Mouse (Mus musculus) heart, embryonic 10.5 days (tissue): ENCODE measurements at regions not wholly inside any gene's neighbourhood (a gene's known extent, or its start where the extent isn't known, plus 50 kb on each side); places are given as distances from the start of the nearest gene placed in this dataset.

Source experiments
- DNase-seq: peaks from one replicate; pipeline ENCODE4 v3.0.0-alpha.2; 2017; ENCODE audit warnings: low spot score
- H3K27ac ChIP-seq: fragments of 300-500 bp; sonication (generic); 2 replicates; pipeline ENCODE4 v1.5.1; 2016; ENCODE audit warnings: mild to moderate bottlenecking
- H3K27me3 ChIP-seq: fragments of 300-500 bp; sonication (generic); 2 replicates; pipeline ENCODE4 v1.6.1; 2016; ENCODE audit warnings: mild to moderate bottlenecking; ENCODE audit not compliant: poor library complexity, insufficient read depth, severe bottlenecking
- H3K36me3 ChIP-seq: fragments of 300-500 bp; sonication (generic); 2 replicates; pipeline ENCODE4 v1.6.1; 2016; ENCODE audit warnings: mild to moderate bottlenecking, moderate library complexity
- H3K4me1 ChIP-seq: fragments of 300-500 bp; sonication (generic); 2 replicates; pipeline ENCODE4 v1.6.1; 2016; ENCODE audit warnings: mild to moderate bottlenecking
- H3K4me3 ChIP-seq: fragments of 300-500 bp; sonication (generic); 2 replicates; pipeline ENCODE4 v1.5.1; 2016; ENCODE audit warnings: mild to moderate bottlenecking, moderate library complexity
- H3K9me3 ChIP-seq: fragments of 300-500 bp; sonication (generic); 2 replicates; pipeline ENCODE4 v1.6.1; 2016; ENCODE audit warnings: mild to moderate bottlenecking, moderate library complexity
- WGBS: fragments of 180-500 bp; shearing (Covaris S2); methylation state at CpG from one replicate; pipeline ENCODE4 v1.1.7; 2016; 5-methylcytosine and 5-hydroxymethylcytosine counted together

GRCm38 (mm10) chr5:53393571-53393970 lies 72.4 kb upstream of the Rbpj start:
- Histone ChIP-seq H3K27me3 (no peaks in the 10 kb centered on the region; the same call in 1 of the 2 replicates), H3K4me3 (no peak overlapping the region), H3K27ac (no peak overlapping the region), H3K9me3 (no peaks in the 10 kb centered on the region), H3K36me3 (no peaks in the 10 kb centered on the region), H3K4me1 (no peaks in the 10 kb centered on the region)
- no peak for DNase-seq
- WGBS: 79% methylated on average over 2 of the region's 2 CpGs

DNA sequence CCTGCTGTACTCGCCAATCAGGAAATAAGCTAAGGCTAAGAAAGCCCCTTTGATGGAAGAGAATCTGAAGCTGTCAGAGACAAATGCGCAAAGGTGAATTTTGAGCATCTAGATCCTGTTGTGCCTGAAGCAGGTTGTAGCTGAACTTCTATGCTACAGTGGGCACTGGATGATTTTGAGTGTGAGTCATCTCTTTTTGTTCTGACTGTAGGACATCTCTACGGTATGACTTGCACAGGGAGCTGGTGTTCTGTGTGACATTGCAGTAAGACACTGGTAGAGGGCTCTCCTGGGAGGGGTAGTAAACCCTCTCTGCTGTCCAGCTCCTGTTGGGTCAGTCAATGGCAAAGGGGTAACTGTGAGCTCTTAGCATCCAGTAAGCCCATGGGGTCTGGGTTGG lies 71.4 kb upstream of the Rbpj start:
- Histone ChIP-seq H3K4me3 (no peak overlapping the region), H3K27me3 (no peaks in the 10 kb centered on the region; the same call in 1 of the 2 replicates), H3K4me1 (no peaks in the 10 kb centered on the region), H3K36me3 (no peaks in the 10 kb centered on the region), H3K9me3 (no peaks in the 10 kb centered on the region), H3K27ac (no peak overlapping the region)
- DNase-seq: no peak
- 88% methylated on average over 3 of the region's 3 CpGs for WGBS

- no peak overlapping the region for H3K4me3 ChIP-seq
These were observed 67.4 kb upstream of the Rbpj start for GRCm38 (mm10) chr5:53398428-53399058.

GRCm38 (mm10) chr5:53401093-53401492 lies 64.9 kb upstream of the Rbpj start:
- Histone ChIP-seq H3K4me1 (no peaks in the 10 kb centered on the region), H3K36me3 (no peaks in the 10 kb centered on the region), H3K4me3 (no peak overlapping the region), H3K9me3 (no peaks in the 10 kb centered on the region), H3K27me3 (no peaks in the 10 kb centered on the region), H3K27ac (no peak overlapping the region)
- WGBS: 76% methylated on average over 4 of the region's 4 CpGs
- DNase-seq: no peak

More at GRCm38 (mm10) chr5:53398428-53399058, 67.4 kb upstream of the Rbpj start:
- Histone ChIP-seq H3K36me3 (no peaks in the 10 kb centered on the region), H3K4me1 (no peaks in the 10 kb centered on the region), H3K27ac (no peak overlapping the region), H3K9me3 (no peaks in the 10 kb centered on the region), H3K27me3 (no peaks in the 10 kb centered on the region)
- 88% methylated on average over 8 of the region's 8 CpGs for WGBS
- no peak for DNase-seq

- DNase-seq: no peak
- Histone ChIP-seq H3K36me3 (no peaks in the 10 kb centered on the region), H3K27ac (no peak overlapping the region), H3K9me3 (no peaks in the 10 kb centered on the region), H3K4me3 (no peak overlapping the region), H3K4me1 (no peaks in the 10 kb centered on the region), H3K27me3 (no peaks in the 10 kb centered on the region)
- 87% methylated on average over 4 of the region's 4 CpGs for WGBS
These were observed 63.9 kb upstream of the Rbpj start for GRCm38 (mm10) chr5:53402022-53402421.

- Histone ChIP-seq H3K27me3 (no peaks in the 10 kb centered on the region), H3K27ac (no peak overlapping the region), H3K9me3 (no peaks in the 10 kb centered on the region), H3K36me3 (no peaks in the 10 kb centered on the region), H3K4me1 (no peaks in the 10 kb centered on the region), H3K4me3 (no peak overlapping the region)
- no peak for DNase-seq
- WGBS: 60% methylated on average over 9 of the region's 9 CpGs
These were observed 63.3 kb upstream of the Rbpj start for GRCm38 (mm10) chr5:53402619-53403151.

GRCm38 (mm10) chr5:53405929-53406328 lies 60.0 kb upstream of the Rbpj start:
- Histone ChIP-seq H3K27ac (no peak overlapping the region), H3K36me3 (no peaks in the 10 kb centered on the region), H3K4me1 (no peaks in the 10 kb centered on the region), H3K9me3 (no peaks in the 10 kb centered on the region), H3K27me3 (no peaks in the 10 kb centered on the region), H3K4me3 (no peak overlapping the region)
- DNase-seq: no peak
- WGBS: 87% methylated on average over 5 of the region's 5 CpGs

DNA sequence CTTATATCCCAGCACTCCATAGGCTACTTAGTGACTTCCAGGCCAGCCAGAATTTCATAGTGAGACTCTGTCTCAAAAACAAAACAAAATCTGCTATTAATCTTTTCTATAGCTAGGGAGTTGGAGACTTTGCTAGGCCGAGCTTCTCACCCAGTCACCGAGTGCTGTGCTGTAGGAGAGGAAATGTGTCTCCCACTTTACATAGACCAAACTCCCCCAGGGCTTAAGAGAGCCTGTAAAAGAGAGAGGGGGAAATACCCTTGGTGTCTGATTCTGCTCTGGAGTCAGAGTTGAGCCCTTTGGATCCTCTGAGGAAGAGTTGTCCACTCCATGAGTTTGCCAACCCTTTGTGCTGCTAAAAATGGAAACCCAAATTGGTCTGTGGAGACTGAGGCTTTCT lies 58.3 kb upstream of the Rbpj start:
- Histone ChIP-seq H3K27me3 (no peaks in the 10 kb centered on the region), H3K9me3 (no peaks in the 10 kb centered on the region), H3K27ac (no peak overlapping the region), H3K36me3 (no peaks in the 10 kb centered on the region), H3K4me3 (no peak overlapping the region), H3K4me1 (no peaks in the 10 kb centered on the region)
- 83% methylated on average over 2 of the region's 2 CpGs for WGBS
- no peak for DNase-seq

DNA sequence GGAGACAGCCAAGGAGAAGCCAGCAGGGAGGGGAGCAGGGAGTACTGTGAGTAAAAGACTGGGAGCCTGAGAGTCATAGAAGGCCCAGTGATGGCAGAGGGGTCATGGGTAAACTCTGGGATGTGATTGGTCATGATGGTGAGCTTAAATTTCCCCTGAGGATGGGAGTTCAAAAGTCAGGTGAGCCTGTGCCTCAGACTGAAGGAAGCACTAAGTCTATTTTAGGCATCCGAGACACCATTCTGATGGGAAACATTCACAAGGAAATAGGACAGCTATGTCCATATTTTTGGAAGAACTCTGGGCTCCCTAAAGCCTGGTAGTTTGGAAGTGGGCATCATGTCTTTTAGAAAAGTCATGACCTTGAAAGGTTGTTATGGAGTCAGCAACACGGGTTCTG lies 57.7 kb upstream of the Rbpj start:
- Histone ChIP-seq H3K9me3 (no peaks in the 10 kb centered on the region), H3K4me1 (no peaks in the 10 kb centered on the region), H3K27ac (no peak overlapping the region), H3K36me3 (no peaks in the 10 kb centered on the region), H3K4me3 (no peak overlapping the region), H3K27me3 (no peaks in the 10 kb centered on the region)
- WGBS: 84% methylated on average over 2 of the region's 2 CpGs
- no peak for DNase-seq

DNA sequence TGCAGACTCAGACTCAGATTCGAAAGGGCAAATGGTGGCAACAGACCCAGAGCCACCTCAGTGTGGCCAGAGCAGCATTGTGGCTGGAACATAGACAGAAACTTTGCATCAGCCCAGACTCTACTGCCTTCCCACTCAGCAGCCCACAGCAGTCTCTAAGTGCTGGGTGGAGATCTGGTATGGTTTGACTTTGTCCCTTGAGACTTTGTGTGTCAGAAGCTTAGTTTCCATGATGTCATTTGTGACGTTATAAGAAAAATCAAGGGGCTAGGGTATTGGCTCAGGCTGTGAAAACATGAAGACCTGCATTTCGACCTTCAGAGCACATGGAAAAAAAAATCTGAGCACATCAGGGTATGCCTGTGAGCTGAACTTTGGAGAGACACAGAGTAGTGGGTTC lies 56.2 kb upstream of the Rbpj start:
- Histone ChIP-seq H3K36me3 (no peaks in the 10 kb centered on the region), H3K27me3 (no peaks in the 10 kb centered on the region), H3K27ac (no peak overlapping the region), H3K4me1 (no peaks in the 10 kb centered on the region), H3K4me3 (no peak overlapping the region), H3K9me3 (no peaks in the 10 kb centered on the region)
- 72% methylated on average over 3 of the region's 3 CpGs for WGBS
- DNase-seq: no peak

GRCm38 (mm10) chr5:53412391-53413075 lies 53.4 kb upstream of the Rbpj start:
- WGBS: 67% methylated on average over 7 of the region's 7 CpGs

DNA sequence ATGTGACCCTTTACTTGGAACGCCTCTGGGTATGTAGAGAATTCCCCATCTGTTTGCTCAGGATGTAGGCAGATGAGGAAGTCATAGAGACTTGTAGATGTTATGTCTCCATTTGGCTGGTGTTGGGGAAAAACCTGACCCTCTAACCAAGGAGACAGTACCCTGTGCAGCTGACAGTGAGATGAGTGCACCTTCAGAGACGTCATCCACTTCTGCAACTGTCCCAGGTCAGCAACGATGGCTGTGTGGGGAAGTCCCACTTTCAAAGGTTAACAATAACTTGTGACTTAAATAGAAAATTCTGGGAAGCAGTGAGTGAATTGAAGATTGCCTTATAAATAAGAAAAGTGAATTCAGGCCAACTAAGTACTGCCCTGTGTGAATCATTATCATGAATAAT lies 52.3 kb upstream of the Rbpj start:
- WGBS: 77% methylated on average over 3 of the region's 3 CpGs
- Histone ChIP-seq H3K36me3 (no peaks in the 10 kb centered on the region), H3K9me3 (no peaks in the 10 kb centered on the region), H3K27ac (no peak overlapping the region), H3K27me3 (no peaks in the 10 kb centered on the region), H3K4me3 (no peak overlapping the region), H3K4me1 (no peaks in the 10 kb centered on the region)
- no peak for DNase-seq

More at GRCm38 (mm10) chr5:53412391-53413075, 53.4 kb upstream of the Rbpj start:
- no peaks in the 10 kb centered on the region for H3K27me3 ChIP-seq
- H3K36me3 ChIP-seq: no peaks in the 10 kb centered on the region
- DNase-seq: no peak
- H3K4me3 ChIP-seq: no peak overlapping the region
- no peak overlapping the region for H3K27ac ChIP-seq
- H3K4me1 ChIP-seq: no peaks in the 10 kb centered on the region
- H3K9me3 ChIP-seq: no peaks in the 10 kb centered on the region

DNA sequence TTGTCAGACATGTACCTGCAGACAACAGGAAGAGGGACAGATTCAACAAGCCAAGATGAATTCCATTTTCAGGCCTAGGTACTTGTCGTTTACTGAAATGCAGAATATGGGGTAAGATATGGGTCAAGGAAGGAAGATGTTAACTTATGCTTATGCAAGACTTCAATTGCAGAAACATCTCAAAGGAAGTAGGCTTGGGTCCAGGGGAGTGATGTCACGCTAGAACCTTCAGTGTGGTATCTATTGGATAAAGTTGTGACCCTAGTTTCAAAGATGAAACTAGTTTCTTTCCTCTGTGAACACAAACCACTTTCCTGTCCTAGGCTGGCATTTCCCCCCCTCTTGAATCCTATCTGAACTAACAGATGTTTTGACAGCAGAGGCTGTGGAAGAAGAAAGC lies 50.5 kb upstream of the Rbpj start:
- 64% methylated on average over 2 of the region's 2 CpGs for WGBS

More for the DNA sequence above, 50.5 kb upstream of the Rbpj start:
- no peaks in the 10 kb centered on the region for H3K4me1 ChIP-seq
- no peak overlapping the region for H3K27ac ChIP-seq
- no peak for DNase-seq
- no peaks in the 10 kb centered on the region for H3K27me3 ChIP-seq
- no peaks in the 10 kb centered on the region for H3K9me3 ChIP-seq
- H3K36me3 ChIP-seq: no peaks in the 10 kb centered on the region
- no peak overlapping the region for H3K4me3 ChIP-seq
